Mouse (Mus musculus): ENCODE results near the gene Tfap4. TPM values are rescaled to one million over a fixed set of nuclear protein-coding genes. Genes with fewer than 3 reads are reported as not detected.

Tfap4 gene
- polyA plus RNA-seq, 1 experiment from 2014 or later, result 5.6 TPM

- Histone ChIP-seq H3K4me2 (ENCODE audit: low read depth, low read length) (no peak overlapping the region), H3K4me3 (ENCODE audit: low read depth, low read length) (no peak overlapping the region), H3K4me1 (ENCODE audit: insufficient read depth) (peaks cover 21% of the 10 kb centered on the region), H3K27ac (ENCODE audit: low read depth) (no peak overlapping the region), H3K36me3 (replicated peaks; ENCODE audit: insufficient read depth, low read length) (no peaks in the 10 kb centered on the region), H3K9ac (replicated peaks) (no peak overlapping the region), H3K27me3 (ENCODE audit: insufficient read depth, low read length) (peaks cover 15% of the 10 kb centered on the region), H3K9me3 (ENCODE audit: low read length) (no peaks in the 10 kb centered on the region)
- TF ChIP-seq EP300 (IDR thresholded peaks at IDR 0.05; ENCODE audit: low read depth) (no peak), CTCF (IDR thresholded peaks at IDR 0.05; ENCODE audit: low read depth) (no peak)
- DNase-seq (no peak), ATAC-seq (no peak)
- WGBS (ENCODE audit: insufficient replicate concordance), result 41% methylated on average over 6 of the region's 6 CpGs
These were observed 39.4 kb upstream of the Tfap4 start for GRCm38 (mm10) chr16:4598891-4599543.

- no peak for DNase-seq
- H3K4me3 ChIP-seq (ENCODE audit: low read depth, low read length), result no peak overlapping the region
- TF ChIP-seq CTCF (IDR thresholded peaks at IDR 0.05; ENCODE audit: low read depth), result no peak
- TF ChIP-seq EP300 (IDR thresholded peaks at IDR 0.05; ENCODE audit: low read depth), result no peak
- no peak overlapping the region for H3K4me2 ChIP-seq (ENCODE audit: low read depth, low read length)
- WGBS (ENCODE audit: insufficient replicate concordance), result 79% methylated on average over 5 of the region's 5 CpGs
- peaks cover 19% of the 10 kb centered on the region for H3K4me1 ChIP-seq (ENCODE audit: insufficient read depth)
- H3K9ac ChIP-seq (replicated peaks), result no peak overlapping the region
- ATAC-seq, result no peak
- peaks cover 24% of the 10 kb centered on the region for H3K27me3 ChIP-seq (ENCODE audit: insufficient read depth, low read length)
- no peaks in the 10 kb centered on the region for H3K9me3 ChIP-seq (ENCODE audit: low read length)
- H3K27ac ChIP-seq (ENCODE audit: low read depth), result no peak overlapping the region
- H3K36me3 ChIP-seq (replicated peaks; ENCODE audit: insufficient read depth, low read length), result no peaks in the 10 kb centered on the region
These were observed 38.4 kb upstream of the Tfap4 start for GRCm38 (mm10) chr16:4598041-4598440.

GRCm38 (mm10) chr16:4597296-4597695, 37.6 kb upstream of the Tfap4 start:
- ATAC-seq (no peak), DNase-seq (no peak)
- Histone ChIP-seq H3K9me3 (ENCODE audit: low read length) (no peaks in the 10 kb centered on the region), H3K27me3 (ENCODE audit: insufficient read depth, low read length) (peaks cover 26% of the 10 kb centered on the region), H3K27ac (ENCODE audit: low read depth) (no peak overlapping the region), H3K4me2 (ENCODE audit: low read depth, low read length) (no peak overlapping the region), H3K4me1 (ENCODE audit: insufficient read depth) (peaks cover 15% of the 10 kb centered on the region; the same call in 1 of the 2 replicates), H3K9ac (replicated peaks) (no peak overlapping the region), H3K4me3 (ENCODE audit: low read depth, low read length) (no peak overlapping the region), H3K36me3 (replicated peaks; ENCODE audit: insufficient read depth, low read length) (no peaks in the 10 kb centered on the region)
- 68% methylated on average over 7 of the region's 7 CpGs for WGBS (ENCODE audit: insufficient replicate concordance)
- no peak for TF ChIP-seq EP300 (IDR thresholded peaks at IDR 0.05; ENCODE audit: low read depth)
- no peak for TF ChIP-seq CTCF (IDR thresholded peaks at IDR 0.05; ENCODE audit: low read depth)

GRCm38 (mm10) chr16:4596836-4597235, 37.2 kb upstream of the Tfap4 start:
- 66% methylated on average over 2 of the region's 2 CpGs for WGBS (ENCODE audit: insufficient replicate concordance)
- no peak overlapping the region for H3K27ac ChIP-seq (ENCODE audit: low read depth)
- DNase-seq (no peak), ATAC-seq (no peak)
- H3K4me2 ChIP-seq (ENCODE audit: low read depth, low read length), result no peak overlapping the region
- H3K4me3 ChIP-seq (ENCODE audit: low read depth, low read length), result no peak overlapping the region
- peaks cover 10% of the 10 kb centered on the region; the same call in 1 of the 2 replicates for H3K4me1 ChIP-seq (ENCODE audit: insufficient read depth)
- TF ChIP-seq CTCF (IDR thresholded peaks at IDR 0.05; ENCODE audit: low read depth), result no peak
- TF ChIP-seq EP300 (IDR thresholded peaks at IDR 0.05; ENCODE audit: low read depth), result no peak
- peaks cover 26% of the 10 kb centered on the region for H3K27me3 ChIP-seq (ENCODE audit: insufficient read depth, low read length)
- no peaks in the 10 kb centered on the region for H3K9me3 ChIP-seq (ENCODE audit: low read length)
- no peak overlapping the region for H3K9ac ChIP-seq (replicated peaks)
- H3K36me3 ChIP-seq (replicated peaks; ENCODE audit: insufficient read depth, low read length), result no peaks in the 10 kb centered on the region

GRCm38 (mm10) chr16:4596141-4596728, 36.6 kb upstream of the Tfap4 start:
- Histone ChIP-seq H3K4me1 (ENCODE audit: insufficient read depth) (peaks cover 10% of the 10 kb centered on the region; the same call in 1 of the 2 replicates), H3K27ac (ENCODE audit: low read depth) (no peak overlapping the region), H3K9ac (replicated peaks) (no peak overlapping the region), H3K36me3 (replicated peaks; ENCODE audit: insufficient read depth, low read length) (no peaks in the 10 kb centered on the region), H3K9me3 (ENCODE audit: low read length) (no peaks in the 10 kb centered on the region), H3K4me3 (ENCODE audit: low read depth, low read length) (no peak overlapping the region), H3K27me3 (ENCODE audit: insufficient read depth, low read length) (peaks cover 26% of the 10 kb centered on the region), H3K4me2 (ENCODE audit: low read depth, low read length) (peak overlapping the region; percentile 86; the same call in 1 of the 2 replicates)
- TF ChIP-seq EP300 (IDR thresholded peaks at IDR 0.05; ENCODE audit: low read depth) (no peak), CTCF (IDR thresholded peaks at IDR 0.05; ENCODE audit: low read depth) (no peak)
- WGBS (ENCODE audit: insufficient replicate concordance), result 62% methylated on average over 3 of the region's 3 CpGs
- ATAC-seq (no peak), DNase-seq (no peak)

GRCm38 (mm10) chr16:4595527-4595963, 35.9 kb upstream of the Tfap4 start:
- H3K4me3 ChIP-seq (ENCODE audit: low read depth, low read length), result peak overlapping the region; percentile 54; the same call in 1 of the 2 replicates
- no peaks in the 10 kb centered on the region for H3K9me3 ChIP-seq (ENCODE audit: low read length)
- no peak overlapping the region for H3K27ac ChIP-seq (ENCODE audit: low read depth)
- ATAC-seq (no peak), DNase-seq (no peak)
- 39% methylated on average over 4 of the region's 5 CpGs for WGBS (ENCODE audit: insufficient replicate concordance)
- H3K9ac ChIP-seq (replicated peaks), result no peak overlapping the region
- H3K4me1 ChIP-seq (ENCODE audit: insufficient read depth), result peaks cover 10% of the 10 kb centered on the region; the same call in 1 of the 2 replicates
- H3K27me3 ChIP-seq (ENCODE audit: insufficient read depth, low read length), result peaks cover 26% of the 10 kb centered on the region
- TF ChIP-seq EP300 (IDR thresholded peaks at IDR 0.05; ENCODE audit: low read depth), result no peak
- TF ChIP-seq CTCF (IDR thresholded peaks at IDR 0.05; ENCODE audit: low read depth), result no peak
- H3K4me2 ChIP-seq (ENCODE audit: low read depth, low read length), result peak overlapping the region; percentile 86
- H3K36me3 ChIP-seq (replicated peaks; ENCODE audit: insufficient read depth, low read length), result no peaks in the 10 kb centered on the region
